Mouse (Mus musculus): ENCODE results near the gene Txn1. TPM values are rescaled to one million over a fixed set of nuclear protein-coding genes. Genes with fewer than 3 reads are reported as not detected.
A peak's percentile ranks its signal among the peaks of the same experiment; 100 is the strongest.

Gene Txn1
- total RNA-seq, 2 experiments from 2014 or later = 96.7 to 102 TPM

DNA sequence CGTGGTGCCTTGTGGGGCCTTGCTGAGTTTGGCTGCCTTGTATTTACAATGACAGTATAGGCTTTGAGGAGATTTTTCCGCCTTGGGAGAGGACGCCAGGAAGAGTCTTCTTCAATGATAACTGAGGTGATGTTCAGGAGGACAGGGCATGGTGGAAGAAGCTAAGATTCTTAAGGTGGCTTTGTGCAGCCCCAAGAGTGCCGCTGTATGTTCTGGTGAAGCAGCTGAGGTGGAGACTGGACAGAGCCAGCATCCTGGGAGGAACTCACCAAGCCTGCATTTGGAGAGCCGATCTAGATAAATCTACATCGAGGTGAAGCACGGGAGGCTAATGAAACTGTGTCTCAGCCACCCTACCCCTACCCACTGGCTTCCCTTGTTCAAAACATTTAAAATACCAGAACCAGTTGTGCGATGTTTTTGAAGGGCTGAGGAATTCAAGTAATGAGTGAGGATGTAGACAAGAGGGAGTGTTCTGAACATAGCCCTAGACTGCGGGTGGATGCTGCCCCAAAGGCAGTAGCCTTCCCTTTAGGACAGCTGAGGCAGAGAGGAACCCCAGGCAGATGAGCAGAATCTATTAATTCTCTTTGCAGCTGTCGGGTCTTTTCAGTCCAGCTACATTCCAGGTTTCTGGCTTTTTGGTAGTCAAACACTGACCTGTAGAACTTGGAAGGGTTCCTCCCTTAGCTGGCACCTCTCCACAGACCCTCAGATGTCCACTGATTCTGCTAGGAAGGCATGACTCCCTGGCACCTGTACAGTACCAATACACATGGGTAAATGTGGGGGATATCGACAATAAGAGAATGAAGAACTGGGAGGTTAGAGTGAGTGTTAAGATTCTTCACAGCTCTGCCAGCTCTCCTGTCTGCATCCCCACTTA is 1.2 kb upstream of the Txn1 start:
- H3K4me3 ChIP-seq = peak overlapping the region; percentile 69
- intact Hi-C loops (cut with DNase I) = loop anchor here (10.0 kb wide), 1 partner anchor 957 kb away; the partner anchor contains the start of gene Ecpas
- TF ChIP-seq CTCF (IDR thresholded peaks at IDR 0.05) = no peak
- no peak for DNase-seq (ENCODE audit: extremely low spot score in 1 of 2, low spot score in 2 of 2)
- H3K27ac ChIP-seq = peak overlapping the region; percentile 91

DNA sequence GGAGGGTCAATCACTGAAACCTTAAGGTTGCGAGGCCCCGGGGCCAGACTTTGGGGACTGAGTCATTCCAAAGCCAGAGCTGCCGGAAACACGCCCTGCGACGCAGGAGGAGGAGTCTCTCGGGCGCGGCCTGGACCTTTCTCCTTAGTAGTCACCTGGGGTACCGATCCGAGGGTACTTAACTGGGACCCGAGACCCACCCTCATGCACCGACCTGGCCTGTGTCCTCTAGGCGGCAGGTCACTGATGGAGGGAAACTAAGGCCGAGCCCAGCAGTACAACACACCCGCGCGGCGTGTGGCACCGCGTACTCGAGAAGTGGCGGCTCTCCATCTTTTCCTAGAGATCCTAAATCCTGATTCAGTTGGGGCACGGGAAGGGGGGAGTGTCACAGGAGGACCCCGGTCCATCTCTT is 660 bp downstream of the Txn1 start:
- DNase-seq (ENCODE audit: extremely low spot score in 1 of 2, low spot score in 2 of 2) = peak; percentile 60 to 62
- Histone ChIP-seq H3K27ac (peak overlapping the region; percentile 95), H3K4me3 (peak overlapping the region; percentile 69)
- intact Hi-C loops (cut with DNase I) = loop anchor here (10.0 kb wide), 1 partner anchor 959 kb away; the partner anchor contains the start of gene Ecpas
- no peak for TF ChIP-seq CTCF (IDR thresholded peaks at IDR 0.05)

DNA sequence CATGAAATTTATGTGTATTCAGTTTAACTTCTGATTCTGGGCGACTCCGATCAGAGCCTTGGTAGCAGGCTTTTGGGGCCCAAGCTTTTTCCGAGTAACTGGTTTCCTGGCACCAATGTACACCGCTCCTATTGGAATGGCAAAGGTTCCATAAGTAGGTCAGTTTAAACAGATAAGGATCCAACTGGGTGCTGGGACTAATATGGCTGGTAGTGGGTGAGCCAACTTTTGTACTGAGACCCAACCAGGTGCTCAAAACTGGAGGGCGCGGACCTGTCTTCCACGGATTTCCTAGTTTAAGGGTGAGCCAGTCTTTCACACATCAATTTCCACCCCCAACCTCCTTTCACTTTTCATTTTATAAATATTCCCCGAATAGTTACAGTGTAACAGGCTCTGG is 1.2 kb downstream of the Txn1 start:
- intact Hi-C loops (cut with DNase I) = loop anchor here (10.0 kb wide), 1 partner anchor 960 kb away; the partner anchor contains the start of gene Ecpas
- Histone ChIP-seq H3K4me3 (peak overlapping the region; percentile 69), H3K27ac (peak overlapping the region; percentile 95; the same call in 1 of the 2 replicates)
- DNase-seq (ENCODE audit: extremely low spot score in 1 of 2, low spot score in 2 of 2) = no peak
- TF ChIP-seq CTCF (IDR thresholded peaks at IDR 0.05) = no peak

DNA sequence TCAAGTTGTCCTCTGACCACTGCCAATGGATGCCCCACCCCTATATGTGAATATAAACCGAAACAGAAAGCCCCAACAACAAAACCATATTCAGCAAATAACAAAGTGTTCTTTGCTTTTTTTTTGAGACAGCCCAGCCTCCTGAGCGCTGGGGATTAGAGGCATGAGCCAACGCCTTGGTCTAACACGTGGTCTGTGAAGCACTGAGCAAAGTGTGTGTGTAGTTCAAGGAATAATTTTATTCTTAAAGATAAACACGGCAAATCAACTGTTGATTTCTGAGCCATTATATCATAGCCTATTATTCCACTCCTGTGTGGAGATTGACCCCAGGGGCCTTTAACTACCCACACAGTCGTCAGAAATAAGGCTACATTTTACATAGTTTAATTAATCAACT is 1.6 kb downstream of the Txn1 start:
- intact Hi-C loops (cut with DNase I) = loop anchor here (10.0 kb wide), 1 partner anchor 960 kb away; the partner anchor contains the start of gene Ecpas

DNA sequence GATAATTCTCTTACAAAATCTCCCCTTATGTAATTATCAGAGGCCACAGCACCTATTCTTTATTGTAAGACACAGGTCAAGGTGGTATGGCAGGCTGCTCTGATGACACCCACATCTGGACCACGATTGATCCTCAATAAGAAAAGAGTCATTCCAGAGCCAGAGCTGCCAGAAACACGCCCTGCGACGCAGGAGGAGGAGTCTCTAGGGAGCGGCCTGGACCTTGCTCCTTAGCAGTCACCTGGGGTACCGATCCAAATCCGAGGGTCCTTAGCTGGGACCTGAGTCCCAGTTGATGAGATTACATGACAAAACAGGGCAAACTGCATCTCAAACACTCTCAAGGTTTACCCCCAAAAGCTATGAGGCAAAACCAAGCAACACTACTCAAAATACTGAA is 2.4 kb downstream of the Txn1 start:
- H3K4me3 ChIP-seq = no peak overlapping the region
- no peak for DNase-seq (ENCODE audit: extremely low spot score in 1 of 2, low spot score in 2 of 2)
- H3K27ac ChIP-seq = no peak overlapping the region
- intact Hi-C loops (cut with DNase I) = loop anchor here (10.0 kb wide), 1 partner anchor 961 kb away; the partner anchor contains the start of gene Ecpas
- TF ChIP-seq CTCF (IDR thresholded peaks at IDR 0.05) = no peak

More for the DNA sequence above, 1.6 kb downstream of the Txn1 start:
- H3K4me3 ChIP-seq = peak overlapping the region; percentile 69
- no peak for TF ChIP-seq CTCF (IDR thresholded peaks at IDR 0.05)
- no peak for DNase-seq (ENCODE audit: extremely low spot score in 1 of 2, low spot score in 2 of 2)
- H3K27ac ChIP-seq = no peak overlapping the region

DNA sequence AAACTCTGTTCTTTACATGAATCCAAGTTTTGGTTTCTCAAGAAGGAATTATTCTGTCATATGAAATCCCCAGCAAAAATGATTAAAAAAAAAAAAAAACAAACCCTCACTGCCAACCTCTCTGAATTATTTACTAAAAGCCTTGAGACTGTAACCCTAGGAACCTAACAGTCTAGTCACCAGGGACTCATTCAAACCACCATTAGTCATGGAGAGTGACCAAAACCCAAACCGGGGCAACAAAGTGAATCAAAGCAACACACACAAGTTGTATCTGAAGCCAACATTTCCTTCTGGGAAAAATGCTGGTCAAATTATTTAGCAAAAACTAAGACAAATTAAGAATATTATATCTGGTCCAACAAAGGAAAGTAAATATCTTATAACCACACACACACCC is 3.3 kb downstream of the Txn1 start:
- no peak for TF ChIP-seq CTCF (IDR thresholded peaks at IDR 0.05)
- Histone ChIP-seq H3K27ac (no peak overlapping the region), H3K4me3 (no peak overlapping the region)
- intact Hi-C loops (cut with DNase I) = loop anchor here (10.0 kb wide), 1 partner anchor 962 kb away; the partner anchor contains the start of gene Ecpas
- no peak for DNase-seq (ENCODE audit: extremely low spot score in 1 of 2, low spot score in 2 of 2)

DNA sequence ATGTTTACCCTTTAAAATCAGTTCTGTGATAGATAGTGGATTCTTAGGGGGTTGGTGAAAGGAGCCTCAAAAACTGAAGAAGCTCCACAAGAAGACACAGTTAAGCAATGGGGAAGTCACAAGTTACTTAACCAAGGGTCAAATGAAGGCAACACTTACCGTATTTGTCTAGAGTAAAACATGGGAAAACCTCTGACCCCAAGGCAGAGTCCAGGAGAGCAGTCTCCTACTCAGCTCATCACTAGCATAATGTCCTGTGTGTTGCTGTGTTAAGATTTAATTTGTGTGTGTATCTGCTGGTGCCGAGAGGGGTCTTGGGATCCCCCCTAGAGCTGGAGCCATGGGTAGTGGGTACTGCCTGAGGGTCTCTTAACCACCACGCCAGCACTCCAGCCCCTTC is 3.8 kb downstream of the Txn1 start:
- Histone ChIP-seq H3K4me3 (no peak overlapping the region), H3K27ac (no peak overlapping the region)
- intact Hi-C loops (cut with DNase I) = loop anchor here (10.0 kb wide), 1 partner anchor 962 kb away; the partner anchor contains the start of gene Ecpas
- no peak for TF ChIP-seq CTCF (IDR thresholded peaks at IDR 0.05)
- DNase-seq (ENCODE audit: extremely low spot score in 1 of 2, low spot score in 2 of 2) = no peak

DNA sequence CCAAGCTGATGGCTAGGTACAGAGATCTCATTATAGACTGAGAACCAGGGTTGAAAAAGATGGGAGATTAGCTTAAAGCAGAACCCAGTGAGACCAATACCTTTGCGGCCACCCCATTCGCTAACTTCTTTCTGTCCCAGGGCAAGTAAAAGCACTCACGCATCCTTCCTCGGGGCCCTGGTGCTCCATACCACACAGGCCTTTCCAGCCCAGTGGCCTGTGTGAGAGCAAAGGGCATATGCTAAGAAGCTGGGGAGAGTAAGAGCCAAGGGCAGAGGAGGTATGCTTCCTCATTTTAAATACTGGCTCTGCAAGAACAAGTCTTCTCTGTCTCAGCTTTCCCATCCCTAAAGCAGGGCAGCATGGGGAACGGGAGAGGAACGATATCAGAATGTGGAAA is 6.3 kb downstream of the Txn1 start:
- no peak overlapping the region for H3K27ac ChIP-seq
- H3K4me3 ChIP-seq = no peak overlapping the region
- no peak for TF ChIP-seq CTCF (IDR thresholded peaks at IDR 0.05)
- intact Hi-C loops (cut with DNase I) = loop anchor here (10.0 kb wide), 1 partner anchor 965 kb away; the partner anchor contains the start of gene Ecpas
- DNase-seq (ENCODE audit: extremely low spot score in 1 of 2, low spot score in 2 of 2) = no peak

DNA sequence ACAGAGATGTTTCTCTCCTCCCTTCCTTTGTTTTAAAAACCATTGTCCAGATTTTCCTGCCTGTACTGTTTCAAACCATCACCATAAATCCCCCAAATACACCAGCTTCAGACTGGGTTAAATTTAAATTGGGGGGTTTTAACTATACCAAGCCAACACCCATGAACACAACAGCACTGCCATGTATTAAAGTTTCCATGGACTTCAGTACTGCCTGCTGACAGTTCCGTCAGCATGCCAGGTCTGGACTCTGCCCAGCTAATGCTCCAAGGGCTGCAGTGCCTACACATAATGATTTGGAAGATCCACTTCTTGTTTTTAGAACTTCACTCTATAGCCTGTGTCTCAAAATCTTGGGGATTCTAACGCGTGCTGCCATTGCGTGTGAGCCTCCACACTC is 8.7 kb downstream of the Txn1 start:
- DNase-seq (ENCODE audit: extremely low spot score in 1 of 2, low spot score in 2 of 2) = no peak
- Histone ChIP-seq H3K27ac (no peak overlapping the region), H3K4me3 (no peak overlapping the region)
- intact Hi-C loops (cut with DNase I) = no loop called here
- TF ChIP-seq CTCF (IDR thresholded peaks at IDR 0.05) = no peak

DNA sequence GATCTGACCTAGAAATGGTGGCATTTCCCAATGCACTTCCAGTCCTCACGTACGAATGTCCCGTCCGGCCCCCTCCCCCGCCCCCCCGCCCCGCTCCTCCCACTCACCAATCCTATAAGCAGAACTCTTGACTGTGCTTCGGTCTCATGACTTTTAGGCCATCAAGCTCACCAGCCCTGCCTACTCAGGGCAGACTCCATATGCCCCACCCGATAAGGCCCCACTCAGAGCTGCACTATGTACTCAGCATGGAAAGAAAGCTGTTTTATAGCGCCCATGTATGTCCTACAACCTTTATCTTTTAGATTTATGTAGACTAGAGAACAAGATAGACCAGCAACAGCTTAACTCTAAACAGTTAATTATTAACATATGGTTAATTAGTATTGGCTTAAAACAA is 9.2 kb downstream of the Txn1 start:
- H3K4me3 ChIP-seq = no peak overlapping the region
- TF ChIP-seq CTCF (IDR thresholded peaks at IDR 0.05) = no peak
- intact Hi-C loops (cut with DNase I) = no loop called here

DNA sequence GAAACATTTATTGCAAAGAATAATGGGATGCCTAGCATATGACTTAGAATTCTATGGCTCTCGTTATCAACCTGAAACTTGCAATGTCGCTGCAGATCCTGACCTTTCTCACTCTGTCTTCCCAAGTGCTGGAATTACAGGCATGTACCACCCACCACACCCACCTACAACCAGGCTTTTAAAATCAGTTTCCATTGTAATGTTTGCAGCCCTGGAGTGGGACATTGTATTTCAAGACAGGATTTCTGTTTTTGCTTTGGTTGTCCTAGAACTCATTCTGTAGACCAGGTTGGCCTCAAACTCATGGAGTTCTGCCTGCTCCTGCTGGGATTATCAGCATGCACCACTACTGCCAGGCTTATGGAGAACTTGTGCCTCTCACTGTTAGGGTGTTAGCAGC is 13.3 kb downstream of the Txn1 start:
- H3K4me3 ChIP-seq = no peak overlapping the region
- DNase-seq (ENCODE audit: extremely low spot score in 1 of 2, low spot score in 2 of 2) = no peak
- TF ChIP-seq CTCF (IDR thresholded peaks at IDR 0.05) = no peak
- intact Hi-C loops (cut with DNase I) = no loop called here
- no peak overlapping the region for H3K27ac ChIP-seq

More for the DNA sequence above, 9.2 kb downstream of the Txn1 start:
- H3K27ac ChIP-seq = no peak overlapping the region
- no peak for DNase-seq (ENCODE audit: extremely low spot score in 1 of 2, low spot score in 2 of 2)

DNA sequence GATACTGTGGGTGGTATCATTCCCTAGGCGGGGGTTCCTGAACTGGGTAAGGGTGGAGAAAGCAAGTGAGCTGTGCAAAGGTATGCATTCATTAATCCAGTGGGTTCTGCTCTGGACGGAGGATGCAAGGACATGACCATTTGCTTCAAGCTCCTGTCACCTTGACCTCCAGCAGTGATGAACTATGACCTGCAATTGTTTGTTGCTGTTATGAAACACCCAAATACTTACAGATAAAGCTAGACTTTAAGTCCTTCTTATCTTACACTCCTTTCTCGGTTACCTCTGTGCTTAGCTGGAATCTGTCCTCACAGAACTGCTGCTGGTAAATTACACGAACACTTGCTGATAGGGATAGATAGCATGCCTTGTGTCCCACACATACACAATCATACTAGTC is 15.6 kb downstream of the Txn1 start:
- no peak overlapping the region for H3K27ac ChIP-seq
- intact Hi-C loops (cut with DNase I) = no loop called here
- DNase-seq (ENCODE audit: extremely low spot score in 1 of 2, low spot score in 2 of 2) = no peak
- no peak for TF ChIP-seq CTCF (IDR thresholded peaks at IDR 0.05)
- H3K4me3 ChIP-seq = no peak overlapping the region
